Mouse (Mus musculus): ENCODE results near the gene Ntmt1. TPM values are rescaled to one million over a fixed set of nuclear protein-coding genes. Genes with fewer than 3 reads are reported as not detected.

Ntmt1 gene
- total RNA-seq, 1 experiment from 2014 or later: 57.5 TPM

DNA sequence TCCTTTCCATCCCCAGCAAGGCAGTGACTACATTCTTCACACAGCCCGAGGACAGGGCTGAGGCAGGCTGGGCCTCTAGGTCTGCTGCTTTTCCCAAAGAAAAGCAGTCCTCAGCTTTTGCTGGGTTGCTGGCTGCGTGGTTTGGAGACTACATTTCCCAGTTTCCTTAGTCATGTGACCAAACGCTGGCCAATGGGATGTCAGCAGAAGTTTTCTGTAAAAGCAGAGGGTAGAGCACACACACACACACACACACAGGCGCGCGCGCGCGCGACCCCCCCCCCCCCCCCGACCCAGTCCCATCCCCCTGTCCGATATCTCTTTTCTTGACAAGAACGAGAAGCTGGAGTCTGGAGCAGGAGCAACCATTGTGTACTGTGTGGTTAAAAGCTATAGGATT lies 24.3 kb upstream of the Ntmt1 start:
- DNase-seq: peak; percentile 76

DNA sequence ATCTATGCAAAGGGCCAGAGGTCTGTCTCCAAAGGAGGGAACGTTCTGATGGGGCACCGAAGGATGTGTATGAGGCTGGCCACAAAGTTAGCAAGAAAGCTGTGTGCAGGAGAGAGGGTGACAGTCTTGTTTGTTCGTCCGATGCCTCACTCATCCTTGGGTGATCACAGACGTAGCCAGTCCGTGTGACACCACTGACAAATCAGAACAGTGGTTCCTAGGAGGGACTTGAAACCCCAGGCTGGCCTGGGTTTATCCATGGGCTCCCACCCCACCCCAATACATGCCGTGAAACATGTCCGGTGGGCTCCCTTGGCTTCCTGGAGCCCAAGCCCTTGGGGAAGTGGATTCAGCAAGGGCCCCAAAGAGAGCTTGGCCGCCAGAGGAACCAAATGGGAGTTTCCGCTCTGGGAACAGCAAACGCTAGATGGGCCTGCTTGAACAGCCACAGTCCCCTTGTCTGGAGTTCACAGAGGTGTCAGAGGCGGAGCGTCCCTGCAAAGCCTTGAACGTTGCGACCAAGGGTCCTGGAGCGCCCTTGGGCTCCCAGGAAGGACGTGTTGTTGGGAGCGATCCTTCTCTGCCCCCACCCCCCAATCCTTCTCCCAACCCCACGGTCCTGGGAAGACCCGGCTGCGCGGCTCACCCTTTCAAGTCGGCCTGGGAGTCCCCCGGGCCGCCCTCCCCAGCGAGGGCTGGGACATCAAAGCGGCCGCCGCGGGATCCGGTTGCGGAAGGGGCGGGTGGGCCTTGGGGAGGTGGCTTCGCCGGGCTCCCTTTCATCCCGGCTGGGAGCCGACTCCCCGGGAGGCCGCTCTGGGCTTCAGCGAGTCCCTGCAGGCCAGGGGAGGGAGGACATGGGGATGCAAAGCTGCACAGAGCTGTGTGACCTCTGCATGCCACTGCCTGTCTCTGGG lies 23.3 kb upstream of the Ntmt1 start:
- peak; percentile 82 for DNase-seq

DNA sequence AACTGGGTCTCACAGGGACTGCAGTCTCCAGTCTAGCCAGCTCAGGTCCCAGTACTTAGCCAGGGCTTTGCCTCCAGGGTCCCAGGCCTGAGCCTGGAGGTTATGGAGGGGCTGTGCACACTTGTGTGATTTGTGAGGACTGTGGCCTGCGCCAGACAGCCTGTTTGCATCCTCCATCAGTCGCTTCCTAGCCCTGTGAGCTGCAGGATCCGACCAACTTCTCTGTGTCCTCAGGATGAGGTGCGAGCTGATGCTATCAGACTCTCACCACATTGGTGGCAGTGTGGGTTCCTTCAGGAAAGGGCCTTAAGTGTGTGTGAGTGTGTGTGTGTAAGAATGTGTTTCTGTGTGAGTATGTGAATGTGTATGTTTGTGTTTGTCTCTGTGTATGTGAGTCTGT lies 20.2 kb upstream of the Ntmt1 start:
- DNase-seq: no peak

DNA sequence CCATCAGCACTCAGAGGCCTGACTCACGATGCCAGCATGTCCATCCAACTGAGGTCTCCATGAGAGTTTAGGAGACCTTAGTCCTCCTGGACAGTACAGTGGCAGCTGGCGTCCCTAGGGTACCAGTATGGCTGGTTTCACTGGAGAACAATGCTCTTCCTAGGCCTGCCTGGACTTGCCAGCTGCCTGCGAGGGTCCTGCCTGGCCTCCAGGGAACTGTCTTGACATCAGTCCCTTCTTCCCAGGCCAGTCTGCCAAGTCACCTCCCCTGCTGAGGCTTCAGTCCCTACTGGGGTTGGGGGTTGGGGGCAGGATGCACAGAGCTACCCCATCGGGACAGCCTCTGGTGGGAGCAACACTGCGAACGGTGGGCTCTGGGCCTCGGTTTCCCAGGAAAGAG lies 15.6 kb upstream of the Ntmt1 start:
- DNase-seq: no peak

DNA sequence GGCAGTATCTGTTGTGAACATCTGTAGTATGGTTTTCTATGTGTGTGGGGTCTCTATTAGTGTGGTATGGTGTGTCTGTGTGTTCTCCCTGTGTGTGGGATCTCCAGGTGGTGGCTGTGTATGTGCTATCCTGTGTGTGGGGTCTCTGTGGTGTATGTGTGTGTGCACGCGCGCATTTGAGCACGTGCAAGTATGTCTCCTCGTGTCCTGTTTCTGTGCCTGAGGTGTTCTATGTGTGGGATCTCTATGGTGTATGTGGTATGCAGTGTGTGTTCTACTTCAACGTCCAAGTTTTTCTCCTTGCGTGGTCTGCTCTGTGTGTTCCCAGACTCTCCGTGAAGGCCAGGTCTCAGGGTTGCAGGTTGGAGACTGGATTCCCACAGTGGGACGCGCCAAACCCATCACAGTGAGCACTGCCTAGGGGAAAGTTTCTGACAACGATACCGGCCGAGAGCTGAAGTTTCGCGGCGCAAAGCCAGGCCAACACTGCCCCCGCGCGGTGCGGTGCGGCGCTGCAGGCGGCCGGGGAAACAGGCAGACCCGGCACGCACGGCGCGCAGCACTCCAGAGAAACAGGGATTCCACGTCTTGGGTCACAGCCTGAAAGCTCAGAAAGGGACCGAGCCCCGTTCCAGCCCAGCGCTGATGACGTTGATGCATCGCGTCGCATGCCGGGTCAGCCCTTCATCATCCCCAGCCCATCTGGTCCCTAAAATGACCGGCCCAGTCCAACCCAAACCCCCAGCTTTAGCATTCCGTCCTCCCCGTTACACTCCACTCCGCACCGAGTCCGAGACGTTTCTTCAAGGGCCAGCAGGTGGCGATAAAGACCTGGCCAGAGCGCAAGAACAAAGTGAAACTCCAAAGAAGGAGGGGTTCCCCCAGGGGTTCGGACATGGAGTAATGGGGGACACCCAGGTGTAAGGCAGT lies 13.2 kb upstream of the Ntmt1 start:
- DNase-seq: peak; percentile 95

DNA sequence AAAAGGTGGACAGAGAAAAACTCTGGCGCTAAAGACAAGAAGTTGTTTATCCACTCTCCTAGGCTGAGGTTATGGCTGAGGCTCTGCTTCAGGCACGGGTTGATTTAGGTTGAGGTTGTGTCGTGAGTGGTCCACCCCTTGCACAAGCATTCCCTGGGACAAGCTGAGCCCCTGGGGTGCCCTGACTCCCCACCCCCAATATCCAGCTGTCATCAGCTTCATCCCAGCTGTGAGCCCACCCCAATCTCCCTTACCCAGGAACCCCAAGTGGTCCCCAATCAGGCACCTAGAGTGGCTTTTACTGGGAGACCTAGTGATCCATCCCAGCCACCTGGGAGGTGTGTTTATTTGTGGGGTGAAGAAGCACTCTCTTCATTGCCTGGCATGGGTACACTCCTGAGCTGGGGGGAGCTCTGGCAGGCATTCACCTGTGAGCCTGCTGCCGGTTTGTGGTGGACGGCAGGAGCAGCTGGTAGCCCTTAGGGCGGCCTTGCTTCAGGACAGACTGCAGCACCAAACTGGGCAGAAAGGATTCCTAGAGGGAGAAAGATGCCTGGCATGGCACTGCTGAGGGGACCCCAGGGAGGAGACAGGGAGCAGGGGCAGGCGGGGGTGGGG lies 12.2 kb upstream of the Ntmt1 start:
- no peak for DNase-seq

DNA sequence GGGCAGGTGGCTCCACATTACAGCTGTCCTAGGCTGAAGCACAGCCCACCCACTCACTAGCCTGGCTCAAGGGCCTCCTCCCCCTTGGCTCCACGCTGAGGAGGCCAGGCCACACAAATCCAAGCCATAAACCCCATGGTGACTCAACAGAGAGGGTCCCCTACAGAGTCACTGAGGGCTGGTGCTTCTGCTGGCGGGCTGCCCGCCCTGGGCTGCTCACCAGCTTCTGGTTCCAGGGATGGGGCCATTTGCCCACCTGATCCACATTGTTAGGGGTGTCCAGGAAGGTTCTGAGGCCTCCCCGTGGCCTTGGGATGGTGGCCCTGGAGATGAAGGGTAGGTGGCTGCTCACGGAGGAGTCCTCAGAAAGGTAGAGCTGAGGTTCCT lies 11.7 kb upstream of the Ntmt1 start:
- DNase-seq: no peak

DNA sequence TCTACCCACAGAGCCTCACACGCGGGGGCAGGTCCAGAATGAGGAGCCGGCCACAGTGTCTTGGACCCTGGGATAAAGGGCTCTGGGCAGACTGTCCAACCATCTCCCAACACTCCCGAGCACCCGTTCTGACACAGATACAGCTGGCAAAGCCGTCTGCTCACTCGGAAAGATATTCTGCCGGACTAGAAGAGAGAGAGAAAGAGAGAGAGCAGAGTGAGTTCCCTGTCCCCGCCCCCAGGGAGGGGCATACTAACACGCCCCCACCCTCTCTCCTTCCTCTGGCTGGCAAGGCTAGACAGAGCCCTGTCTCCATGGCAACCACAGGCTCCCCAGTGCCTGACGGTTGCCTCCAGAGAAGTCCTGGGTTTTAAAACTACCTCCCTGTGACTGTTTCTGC lies 11.2 kb upstream of the Ntmt1 start:
- peak; percentile 82 for DNase-seq

DNA sequence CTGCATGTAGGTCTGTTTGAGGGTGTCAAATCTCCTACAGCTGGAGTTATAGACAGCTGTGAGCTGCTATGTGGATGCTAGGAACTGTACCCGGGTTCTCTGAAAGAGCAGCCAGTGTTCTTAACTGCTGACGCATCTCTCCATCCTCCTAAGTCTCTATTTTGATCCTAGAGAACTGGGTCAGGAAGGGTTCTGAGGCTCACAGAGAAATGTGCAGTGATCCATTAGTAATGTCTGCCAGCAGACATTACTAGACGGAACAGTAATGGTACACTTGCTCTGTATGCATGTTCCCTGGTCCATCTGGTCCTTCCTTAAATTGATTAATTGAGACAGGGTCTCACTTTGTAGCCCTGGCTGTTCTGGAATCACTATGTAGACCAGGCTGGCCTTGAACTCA lies 8.2 kb upstream of the Ntmt1 start:
- DNase-seq: no peak

DNA sequence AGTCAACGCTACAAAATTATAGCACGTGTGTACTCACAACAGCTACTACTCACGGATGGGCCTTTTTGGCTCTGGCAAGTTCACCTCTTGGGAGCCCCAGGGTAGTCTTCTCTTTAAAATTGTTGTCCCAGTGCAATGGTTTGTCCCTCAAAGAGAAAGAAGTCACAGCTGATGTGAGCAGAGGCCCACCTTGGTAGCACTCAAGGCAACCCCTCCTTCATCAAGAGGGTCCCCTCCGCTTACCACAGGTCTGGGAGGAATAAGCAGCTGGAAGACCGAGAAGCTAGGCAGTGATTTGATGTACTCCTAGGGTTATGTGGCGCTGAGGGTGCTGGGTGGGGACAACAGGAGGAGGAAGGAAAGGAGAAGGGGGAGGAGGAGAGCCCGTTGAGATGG lies 7.0 kb upstream of the Ntmt1 start:
- no peak for DNase-seq

DNA sequence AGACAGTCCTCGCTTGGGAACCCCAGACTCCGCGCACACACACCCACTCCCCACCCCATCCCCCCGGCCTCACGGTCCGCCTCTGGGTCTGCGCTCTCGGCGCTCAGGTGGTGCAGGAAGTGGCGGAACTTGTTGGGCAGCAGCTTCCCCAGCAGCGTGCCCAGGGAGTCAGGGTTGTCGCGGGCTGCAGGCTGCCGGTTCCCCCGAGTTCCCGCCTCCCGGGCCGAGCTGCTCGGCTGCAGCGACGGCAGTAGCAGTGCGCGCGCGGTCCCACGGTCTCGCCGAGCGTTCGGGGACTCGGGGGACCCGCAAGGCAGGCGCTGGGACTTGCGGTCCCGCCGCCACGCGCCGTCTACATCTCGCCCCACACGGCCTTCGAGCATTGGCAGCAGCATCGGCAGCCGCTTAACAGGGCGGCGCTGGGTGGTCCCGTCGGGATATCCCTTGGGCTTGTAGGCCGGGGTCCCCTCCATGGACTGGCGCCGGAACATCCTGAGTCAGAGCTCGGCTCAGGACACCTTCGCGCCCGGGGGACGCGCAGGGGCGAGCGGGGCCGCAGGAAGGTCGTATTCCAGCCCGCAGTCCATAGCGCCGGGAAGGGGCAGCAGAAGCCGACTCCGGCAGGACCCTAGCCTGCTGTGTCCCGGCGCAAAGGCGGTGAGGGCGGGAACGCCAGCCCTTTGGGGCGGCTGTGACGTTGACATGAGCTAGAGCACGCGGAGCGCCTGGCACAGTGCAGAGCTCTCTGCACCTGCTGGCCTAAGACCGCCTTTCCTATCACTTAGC lies 6.4 kb upstream of the Ntmt1 start:
- DNase-seq: peak; percentile 44

DNA sequence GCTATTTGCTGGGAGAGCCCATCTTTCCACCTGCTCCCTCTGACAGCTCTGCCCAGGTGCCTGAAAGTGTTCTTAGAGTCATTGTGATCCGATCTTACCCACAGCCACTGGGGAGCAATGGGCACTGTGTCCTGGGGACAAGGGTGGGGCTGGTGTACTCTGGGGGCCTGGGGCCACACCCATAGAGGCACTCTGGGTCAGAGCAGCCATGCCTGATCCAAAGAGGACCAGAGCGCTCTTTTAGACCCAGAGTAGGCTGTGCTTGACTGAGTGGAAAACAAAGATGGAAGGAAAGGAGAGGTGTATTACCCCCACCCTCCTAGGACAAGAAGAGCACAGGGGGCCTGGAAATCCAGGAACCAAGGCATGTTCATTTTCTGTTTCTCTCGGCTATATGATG lies 4.0 kb upstream of the Ntmt1 start, which contains the start of gene 1700001O22Rik:
TSS of gene 1700001O22Rik (minus strand) at position 58 of the 400 bp plus-strand sequence.
- no peak for DNase-seq

DNA sequence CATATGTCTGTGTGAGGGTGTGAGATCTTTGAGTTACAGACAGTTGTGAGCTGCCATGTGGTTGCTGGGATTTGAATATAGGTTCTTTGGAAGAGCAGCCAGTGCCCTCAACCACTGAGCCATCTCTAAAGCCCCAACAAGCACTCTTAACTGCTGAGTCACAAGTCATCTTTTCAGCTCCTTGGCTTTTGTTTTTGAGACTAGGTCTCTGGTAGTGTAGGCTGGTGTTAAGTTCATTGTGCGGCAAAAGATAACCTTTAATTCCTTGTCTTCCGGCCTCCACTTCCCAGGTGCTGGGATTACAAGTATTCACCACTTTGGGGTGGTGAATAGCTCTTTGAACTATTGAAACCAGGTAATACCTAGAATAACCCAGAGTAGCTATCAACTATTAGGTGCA lies 1.6 kb upstream of the Ntmt1 start:
- DNase-seq: no peak

DNA sequence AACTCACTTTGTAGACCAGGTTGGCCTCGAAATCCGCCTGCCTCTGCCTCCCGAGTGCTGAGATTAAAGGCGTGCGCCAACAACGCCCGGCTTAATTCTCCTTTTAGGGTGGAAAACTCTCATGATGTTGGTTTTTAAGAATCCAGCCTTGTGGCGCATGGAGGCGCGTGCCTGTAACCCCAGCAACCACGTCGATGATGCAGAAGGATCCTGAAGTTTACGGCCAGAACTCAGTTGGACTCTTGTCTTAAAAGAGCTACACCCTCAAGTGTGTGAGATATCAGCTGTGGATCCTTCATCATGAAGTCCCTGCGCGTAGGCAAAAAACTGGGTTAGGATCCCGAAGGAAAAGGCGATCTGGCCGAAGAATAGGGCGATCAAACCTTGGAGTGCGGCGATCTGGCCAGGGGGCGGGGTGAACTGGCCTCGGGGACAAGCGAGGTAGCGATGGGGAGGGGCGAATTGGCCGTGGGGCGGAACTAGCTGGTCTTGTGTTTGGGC lies 429 bp upstream of the Ntmt1 start:
- DNase-seq: no peak

DNA sequence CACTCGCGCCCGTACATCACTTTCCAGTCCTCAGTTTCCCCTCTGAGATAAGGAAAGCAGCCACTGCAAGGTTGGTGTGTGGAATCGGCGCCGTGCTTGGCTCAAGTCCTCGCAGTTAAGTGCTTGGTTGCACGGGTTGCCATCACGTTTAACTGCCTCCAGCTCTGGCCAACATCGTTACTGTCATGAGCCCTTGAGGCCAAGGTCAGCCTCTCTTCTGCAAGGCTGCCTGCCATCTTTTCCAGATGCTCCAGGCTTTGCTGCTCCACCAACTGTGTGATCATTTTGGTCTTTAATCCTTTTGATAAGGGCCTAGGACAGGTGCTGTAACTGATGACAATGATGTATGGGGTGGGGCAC lies 650 bp downstream of the Ntmt1 start:
- DNase-seq: peak; percentile 37

DNA sequence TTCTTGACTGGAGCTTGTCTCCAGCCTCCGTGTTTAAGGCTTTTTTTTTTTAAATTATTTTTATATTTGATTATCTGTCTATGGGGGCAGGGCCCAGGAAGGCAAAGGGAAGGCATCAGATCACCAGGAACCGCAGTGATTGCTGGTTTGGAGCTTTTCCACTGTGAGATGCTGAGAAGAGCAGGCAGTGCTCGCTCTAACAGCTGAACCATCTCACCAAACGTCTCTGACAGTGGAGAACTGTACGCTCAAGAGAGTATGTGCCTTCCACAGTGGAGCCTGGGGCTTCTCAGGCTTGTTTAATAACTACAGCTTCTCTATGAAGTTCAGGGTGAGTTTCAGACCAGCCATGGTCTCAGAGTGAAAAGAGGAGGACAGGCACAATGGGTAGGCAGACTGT lies 1.9 kb downstream of the Ntmt1 start:
- DNase-seq: no peak

DNA sequence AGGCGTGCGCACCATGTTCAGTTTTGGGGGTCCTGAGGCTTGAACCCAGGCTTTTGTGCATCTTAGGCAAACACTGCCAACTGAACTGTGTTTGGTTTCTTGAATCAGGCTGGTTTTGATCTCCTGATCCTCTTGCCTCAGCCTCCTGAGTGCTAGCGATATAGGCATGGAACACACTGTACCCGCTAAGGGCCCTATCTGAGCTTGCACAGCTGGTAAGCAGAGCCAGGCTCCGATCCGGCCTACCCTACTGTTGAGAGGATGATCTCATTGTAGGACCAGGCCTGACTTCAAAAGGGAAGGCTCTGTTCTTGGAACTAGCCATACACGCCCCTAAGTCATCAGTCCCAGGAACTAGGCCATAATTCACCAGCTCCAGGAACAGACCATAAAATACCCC lies 2.9 kb downstream of the Ntmt1 start:
- DNase-seq: no peak

DNA sequence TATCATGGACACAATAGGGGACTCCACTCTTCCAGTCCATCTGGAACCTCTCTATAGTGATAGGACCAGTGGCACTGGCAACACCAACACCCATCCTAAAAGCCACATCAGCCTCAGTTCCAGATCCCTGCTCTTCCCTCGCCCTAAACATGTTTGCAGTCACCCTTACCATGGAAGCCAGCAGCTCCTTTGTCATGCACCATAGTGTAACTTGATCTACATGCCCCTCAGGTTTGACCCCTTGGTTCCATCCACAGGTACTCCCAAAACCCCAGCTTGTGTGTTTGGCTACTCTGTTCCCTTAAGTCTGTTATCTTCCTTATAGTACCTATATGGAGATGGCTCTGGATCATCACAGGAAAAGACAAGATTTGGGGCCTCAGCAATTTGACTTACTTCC lies 8.8 kb downstream of the Ntmt1 start:
- DNase-seq: no peak

DNA sequence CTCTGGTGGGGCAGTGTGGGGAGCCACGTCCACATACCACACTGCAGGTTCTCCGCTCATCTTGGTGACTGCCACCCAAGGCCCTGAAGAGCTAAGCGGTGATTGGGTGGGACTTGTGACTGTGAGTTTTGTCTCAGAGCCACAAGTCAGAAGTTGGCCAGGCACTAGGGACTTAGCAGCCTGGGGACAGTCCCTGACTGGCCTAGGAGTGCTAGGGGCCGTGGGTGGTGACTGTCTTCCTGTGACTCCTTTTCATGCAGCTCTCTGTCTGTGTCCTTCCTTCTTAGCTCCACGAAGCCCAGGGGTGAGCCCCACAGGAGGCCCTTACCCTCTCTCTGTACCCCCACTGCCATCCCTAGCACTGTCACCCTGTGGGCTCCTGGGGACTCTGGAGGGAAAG lies 12.2 kb downstream of the Ntmt1 start:
- DNase-seq: no peak

DNA sequence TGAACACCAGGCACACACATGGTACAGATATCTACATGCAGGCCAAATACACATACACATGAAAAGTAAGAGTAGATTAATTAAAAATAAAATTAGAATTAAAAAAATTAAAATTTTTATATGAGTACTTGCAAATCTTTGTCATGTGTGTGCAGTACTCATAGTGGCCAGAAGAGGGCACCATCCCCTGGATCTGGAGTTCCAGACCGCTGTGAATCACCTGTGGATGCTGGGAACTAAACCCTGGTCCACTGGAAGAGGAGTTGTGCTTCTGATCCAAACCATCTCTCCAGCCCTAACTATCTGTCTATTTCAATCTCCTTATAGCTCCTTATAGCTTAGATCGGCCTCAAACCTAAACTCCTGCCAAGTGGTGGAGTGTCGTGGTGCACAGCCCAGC lies 13.4 kb downstream of the Ntmt1 start:
- DNase-seq: no peak

DNA sequence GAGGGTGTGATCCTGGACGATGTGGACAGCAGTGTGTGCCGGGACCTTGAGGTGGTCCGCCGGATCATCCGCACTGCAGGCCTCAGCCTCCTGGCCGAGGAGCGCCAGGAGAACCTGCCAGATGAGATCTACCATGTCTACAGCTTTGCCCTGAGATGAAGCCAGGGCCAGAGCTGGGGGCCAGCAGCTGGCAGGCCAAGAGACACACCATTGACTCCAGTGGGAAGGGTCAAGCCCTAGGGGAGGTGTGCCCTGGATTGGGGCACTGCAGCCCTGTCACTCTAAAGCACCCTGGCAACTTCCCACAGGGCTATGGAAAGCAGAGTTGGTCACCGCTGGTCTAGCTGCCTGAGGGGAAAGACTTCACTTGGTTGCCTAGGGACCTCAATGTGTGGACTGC lies 14.8 kb downstream of the Ntmt1 start:
- no peak for DNase-seq

All from adrenal gland, postnatal 25 days (tissue).